Mouse (Mus musculus) fat pad, adult 2 months (tissue): ENCODE measurements around the gene Taf6l.

Experiments used
- DNase-seq: peaks from one replicate; pipeline ENCODE4 v3.0.0-alpha.2; 2011; ENCODE audit warnings: low read depth, low spot score; ENCODE audit errors: extremely low read depth

Taf6l gene

DNA sequence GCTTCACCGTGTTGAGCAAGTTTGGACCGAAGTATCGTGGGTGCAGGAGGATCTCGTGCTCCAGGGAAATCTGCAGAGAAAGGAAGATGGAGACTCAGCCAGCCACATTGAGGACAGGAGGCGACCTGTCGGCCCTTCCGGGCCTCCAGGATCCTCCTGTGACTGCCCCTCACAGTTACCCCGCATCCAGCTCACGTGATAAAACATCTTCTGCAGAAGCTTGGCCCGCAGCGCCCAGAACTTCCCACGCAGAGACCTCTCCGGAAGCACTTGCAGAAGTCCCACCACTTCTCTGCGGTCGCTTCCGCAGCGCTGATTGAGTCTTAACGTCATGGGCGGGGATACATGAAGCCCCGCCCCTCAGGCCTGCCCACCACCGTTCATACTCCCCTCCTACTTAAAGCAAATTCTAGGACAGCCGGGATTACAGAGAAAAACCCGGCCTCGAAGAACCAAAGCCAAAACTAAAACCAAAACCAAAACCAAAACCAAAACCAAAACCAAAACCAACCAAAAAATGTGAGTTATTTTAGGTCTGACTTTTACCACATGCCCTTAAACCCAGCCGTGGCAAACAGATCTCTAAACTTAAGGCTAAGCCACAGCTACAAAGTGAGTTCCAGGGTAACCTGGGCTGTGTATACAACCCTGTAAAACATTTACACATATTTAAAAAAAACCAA is 12.2 kb upstream of the Taf6l start, which contains the start of gene Polr2g:
TSS of gene Polr2g (minus strand) at position 314 of the 683 bp plus-strand sequence.
- peak; percentile 62 for DNase-seq

DNA sequence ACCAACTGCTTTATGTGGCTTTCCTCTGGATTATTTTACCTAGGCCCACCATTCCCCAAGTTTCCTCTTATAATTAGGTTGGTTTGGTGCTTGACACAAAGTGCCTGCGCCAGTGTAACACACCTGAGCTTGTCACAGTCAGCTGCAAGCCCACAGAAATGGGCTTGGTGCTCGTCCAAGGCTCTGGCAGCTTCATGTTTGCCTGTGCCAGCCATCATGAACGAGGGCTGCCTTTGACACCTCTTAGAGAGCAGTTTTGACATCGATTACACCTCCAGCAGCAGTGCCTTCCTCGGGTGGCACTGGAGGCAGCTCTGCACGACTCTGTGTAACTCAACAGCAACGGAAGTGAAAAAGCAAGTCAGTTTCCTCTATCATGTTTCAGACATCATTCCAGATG is 4.0 kb upstream of the Taf6l start:
- no peak for DNase-seq

DNA sequence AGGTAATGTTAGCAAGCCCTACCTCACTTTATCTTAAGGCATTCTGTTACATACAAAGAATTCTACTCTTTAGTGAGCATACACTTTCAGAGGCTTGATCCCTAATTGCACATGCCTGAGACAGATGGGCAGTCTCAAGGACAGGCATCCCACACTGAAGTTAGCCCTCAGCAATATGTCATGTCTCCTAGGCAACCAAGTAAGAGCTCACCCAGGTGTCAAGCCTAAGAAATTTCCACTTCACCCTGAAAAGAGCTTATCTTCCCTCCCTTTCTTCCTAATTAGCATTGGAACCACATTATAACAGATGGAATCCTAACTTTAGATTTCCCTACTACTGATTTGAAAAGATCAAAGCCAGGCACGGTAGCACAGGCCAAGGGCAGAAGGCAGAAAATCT is 3.0 kb upstream of the Taf6l start:
- DNase-seq, result no peak

- DNase-seq, result no peak
Measured at GRCm38 (mm10) chr19:8788521-8788920, 2.3 kb upstream of the Taf6l start.

DNA sequence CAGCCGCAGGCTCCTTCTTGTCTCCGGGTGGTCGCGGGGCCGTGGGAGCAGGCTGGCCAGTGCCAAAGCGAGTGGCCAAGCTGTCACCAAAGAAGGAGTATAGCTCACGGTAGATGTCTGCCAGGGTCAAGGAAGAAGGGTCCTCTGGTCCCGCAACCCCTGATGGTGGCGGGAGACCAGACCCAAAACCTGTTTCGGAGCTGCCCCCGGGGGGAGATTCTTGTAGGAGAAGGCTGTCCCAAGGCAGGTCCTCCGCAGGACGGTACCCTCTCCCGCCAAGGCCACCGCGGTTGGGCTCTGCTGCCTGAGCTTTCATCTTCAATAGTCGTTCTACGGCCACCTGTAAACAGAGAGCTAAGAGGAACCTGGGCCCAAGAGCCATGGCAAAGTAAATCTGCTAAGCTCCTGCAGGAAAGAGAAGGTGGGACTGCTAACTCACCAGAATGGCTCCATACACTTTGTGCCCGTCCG is 11.2 kb downstream of the Taf6l start:
- no peak for DNase-seq

GRCm38 (mm10) chr19:8774086-8774835 is 12.0 kb downstream of the Taf6l start, which contains the start of gene Tmem179b:
TSS of gene Tmem179b (minus strand) at chr19:8774467.
- no peak for DNase-seq

DNA sequence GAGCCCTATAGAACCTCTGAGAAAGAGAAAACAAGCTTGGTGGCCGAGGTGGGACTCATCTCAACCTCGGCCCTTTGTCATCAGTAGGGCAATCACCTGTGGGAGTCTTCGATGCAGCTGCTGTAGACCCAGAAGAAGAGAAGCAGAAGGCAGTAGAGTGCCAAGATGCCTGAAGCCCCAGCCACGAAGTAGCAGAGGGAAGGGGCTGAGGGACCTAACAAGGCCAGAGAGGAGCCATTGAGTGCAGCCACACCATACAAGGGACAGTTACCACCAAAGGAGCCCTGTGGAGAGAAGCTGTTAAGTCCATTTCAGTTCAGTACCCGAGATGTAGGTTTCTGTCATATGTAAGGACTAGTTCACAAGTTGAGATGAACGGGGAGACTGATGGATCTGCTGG is 12.8 kb downstream of the Taf6l start:
- DNase-seq, result no peak

- DNase-seq, result no peak
Measured at GRCm38 (mm10) chr19:8772996-8773395, 13.2 kb downstream of the Taf6l start.

DNA sequence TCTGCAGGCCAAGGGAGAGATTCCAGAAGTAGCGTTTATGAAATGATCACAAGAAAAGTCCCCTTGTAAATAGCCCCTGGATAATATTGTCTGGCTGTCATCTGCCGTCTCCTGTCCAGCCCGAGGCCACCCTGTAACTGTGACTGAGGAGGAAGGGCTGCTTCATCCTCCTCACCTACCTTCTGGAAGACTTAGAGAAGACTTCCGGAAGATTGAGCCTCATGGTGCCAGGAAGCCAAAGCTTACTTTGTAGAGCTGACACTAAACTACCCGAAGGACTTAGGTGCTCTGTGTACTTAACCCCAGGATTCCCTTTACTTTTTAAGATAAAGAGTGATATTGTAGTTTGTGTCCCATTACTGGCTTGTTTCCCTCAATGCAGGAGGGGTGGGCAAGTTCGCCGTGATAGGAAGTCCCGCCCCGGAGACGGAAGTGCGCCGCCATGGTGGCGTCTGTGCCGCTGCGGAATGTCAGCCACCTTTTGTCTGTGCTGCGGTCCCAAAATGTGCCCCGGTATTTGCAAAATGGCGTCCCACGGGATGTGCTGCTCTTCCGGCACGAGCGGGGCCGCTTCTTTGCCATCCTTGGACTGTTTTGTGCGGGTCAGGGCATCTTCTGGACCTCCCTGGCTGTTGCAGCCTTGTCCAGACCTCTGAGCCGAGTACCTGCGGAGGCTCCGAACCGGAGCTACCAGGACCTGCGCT is 15.5 kb downstream of the Taf6l start, which contains the start of gene Tmem223:
TSS of gene Tmem223 (plus strand) at position 430 of the 704 bp plus-strand sequence.
- no peak for DNase-seq

DNA sequence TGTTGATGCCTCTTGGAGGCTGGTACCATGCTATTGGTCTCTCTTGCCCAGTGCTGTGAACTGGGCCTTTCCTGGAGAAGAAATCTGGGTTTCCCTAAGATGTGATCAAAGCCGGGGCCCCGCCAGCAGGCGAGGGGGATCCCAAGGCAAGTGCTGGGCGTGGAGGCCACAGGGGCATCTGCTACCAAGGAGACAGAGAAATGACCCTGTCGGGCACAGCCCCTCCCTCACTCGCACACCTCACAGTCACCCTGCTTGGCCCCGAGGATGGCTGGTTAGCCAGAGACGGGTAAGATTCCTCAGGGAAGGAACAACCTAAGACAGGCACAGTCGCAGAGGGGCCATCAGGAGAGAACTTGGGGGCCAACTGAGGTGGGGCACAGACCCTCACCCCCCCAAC is 20.7 kb downstream of the Taf6l start:
- no peak for DNase-seq

- DNase-seq, result no peak
Measured at GRCm38 (mm10) chr19:8763276-8763675, 22.9 kb downstream of the Taf6l start.

- DNase-seq, result no peak
Measured at GRCm38 (mm10) chr19:8760757-8761156, 25.5 kb downstream of the Taf6l start.

- no peak for DNase-seq
Measured at GRCm38 (mm10) chr19:8758899-8759298, 27.3 kb downstream of the Taf6l start.

- no peak for DNase-seq
Measured at GRCm38 (mm10) chr19:8757471-8757998, 28.7 kb downstream of the Taf6l start.

DNA sequence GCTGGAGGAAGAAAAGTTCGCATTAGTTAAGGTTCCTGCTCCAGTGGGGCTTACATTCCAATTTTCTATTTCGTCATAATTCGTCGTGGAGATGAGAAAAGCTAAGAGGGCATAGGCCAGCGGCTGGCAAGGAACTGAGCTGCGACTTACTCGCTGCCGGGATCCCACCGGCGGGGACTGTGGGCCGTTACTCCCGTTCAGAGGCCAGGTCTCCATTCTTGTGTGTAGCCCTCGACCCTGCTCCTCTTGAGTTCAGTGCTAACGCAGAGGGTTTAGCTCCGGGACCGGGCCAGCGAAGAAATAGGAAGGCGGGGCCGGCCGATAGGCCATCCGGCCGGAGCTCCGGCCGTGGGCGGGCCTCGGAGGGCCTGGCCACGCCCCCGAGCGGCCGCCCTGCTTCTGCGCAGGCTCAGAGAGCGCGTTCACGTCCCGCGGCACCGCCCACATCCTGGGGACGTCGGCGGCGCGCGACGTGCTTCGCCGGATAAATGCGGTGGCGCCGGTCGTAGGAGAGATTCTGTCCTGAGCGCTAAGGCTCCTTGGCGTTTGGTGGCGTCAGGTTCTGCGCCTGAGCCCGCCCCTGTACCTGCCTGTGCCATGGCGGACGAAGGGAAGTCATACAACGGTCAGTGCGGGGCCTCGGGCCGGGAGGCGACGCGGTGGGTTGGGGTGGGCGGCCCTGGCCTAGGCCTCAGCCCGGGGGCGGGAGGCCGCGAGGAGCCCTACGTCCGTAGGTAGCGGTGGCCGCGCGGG is 29.4 kb downstream of the Taf6l start, which contains the start of gene Nxf1:
TSS of gene Nxf1 (plus strand) at position 439 of the 753 bp plus-strand sequence.
- DNase-seq, result no peak

DNA sequence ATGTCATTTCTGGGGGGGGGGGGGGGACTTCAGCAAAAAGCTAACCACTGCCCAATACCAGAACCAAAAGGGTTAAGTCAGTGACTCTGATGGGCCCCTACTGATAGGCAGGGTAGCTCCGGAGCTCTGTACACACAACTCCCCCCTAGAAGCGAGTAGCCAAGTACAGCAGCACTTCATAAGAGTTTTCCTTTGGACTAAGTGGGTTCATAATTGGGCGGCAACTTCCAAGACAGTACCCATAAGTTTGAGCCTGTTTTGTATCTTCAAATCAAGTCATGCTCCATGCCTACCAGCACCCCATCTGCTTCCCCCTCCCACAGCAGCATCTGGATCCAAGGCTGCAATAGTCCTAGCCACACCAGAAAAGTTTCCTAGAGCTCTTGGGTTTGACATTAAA is 30.6 kb downstream of the Taf6l start:
- DNase-seq, result no peak

- no peak for DNase-seq
Measured at GRCm38 (mm10) chr19:8747368-8747767, 38.8 kb downstream of the Taf6l start.

GRCm38 (mm10) chr19:8745382-8745781 is 40.8 kb downstream of the Taf6l start:
- DNase-seq, result no peak

DNA sequence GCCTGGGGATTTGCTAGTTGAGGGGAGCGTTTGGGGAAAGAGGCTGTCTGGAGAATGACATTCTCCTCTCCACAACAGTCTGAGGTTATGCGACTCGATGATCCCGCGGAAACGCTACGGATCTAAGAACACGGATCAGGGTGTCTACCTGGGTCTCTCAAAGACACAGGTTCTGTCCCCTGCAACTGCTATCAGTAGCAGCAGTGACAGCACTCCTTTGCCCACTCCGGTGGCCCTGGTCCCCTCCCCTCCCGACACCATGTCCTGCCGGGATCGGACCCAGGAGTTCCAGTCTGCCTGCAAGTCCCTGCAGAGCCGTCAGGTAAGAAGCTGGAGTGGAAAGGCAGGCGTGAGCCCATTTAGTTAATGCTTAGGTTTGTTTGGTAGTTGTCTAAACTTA is 44.0 kb downstream of the Taf6l start:
- no peak for DNase-seq

DNA sequence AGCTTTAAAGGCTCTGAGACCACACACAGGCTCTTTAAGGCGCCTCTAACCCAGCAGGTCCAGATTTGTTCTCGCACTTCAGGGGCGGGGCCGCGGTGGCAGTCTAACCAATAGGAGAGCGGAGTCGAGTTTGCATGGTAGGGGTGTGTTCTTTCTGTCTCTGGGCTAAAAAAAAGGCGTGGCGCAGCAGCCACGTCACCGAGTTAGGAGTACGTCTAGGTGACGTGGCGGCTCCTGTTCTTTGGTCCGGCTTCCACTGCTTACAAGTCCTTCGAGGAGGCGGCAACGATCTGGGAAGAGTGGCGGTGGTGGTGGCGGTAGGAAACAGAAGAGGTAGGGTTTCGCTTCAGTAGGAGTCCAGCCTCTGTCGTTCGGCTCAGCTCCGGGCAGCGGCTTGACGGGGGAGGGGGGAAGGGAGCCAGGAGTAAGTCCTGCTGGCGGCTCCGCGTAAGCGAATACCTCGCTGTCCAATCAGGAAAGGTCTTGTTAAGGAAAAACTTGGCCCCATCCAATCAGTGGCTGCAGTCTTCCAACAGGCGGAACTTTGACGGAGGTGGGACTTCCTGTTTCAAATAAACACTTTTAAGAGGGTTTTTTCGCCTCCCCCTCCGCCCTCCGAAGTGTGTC is 44.9 kb downstream of the Taf6l start, which contains the start of gene Stx5a:
TSS of gene Stx5a (plus strand) at position 171 of the 627 bp plus-strand sequence.
- DNase-seq, result peak; percentile 90
